Mouse (Mus musculus): ENCODE data around the gene Cntn4.

DNA sequence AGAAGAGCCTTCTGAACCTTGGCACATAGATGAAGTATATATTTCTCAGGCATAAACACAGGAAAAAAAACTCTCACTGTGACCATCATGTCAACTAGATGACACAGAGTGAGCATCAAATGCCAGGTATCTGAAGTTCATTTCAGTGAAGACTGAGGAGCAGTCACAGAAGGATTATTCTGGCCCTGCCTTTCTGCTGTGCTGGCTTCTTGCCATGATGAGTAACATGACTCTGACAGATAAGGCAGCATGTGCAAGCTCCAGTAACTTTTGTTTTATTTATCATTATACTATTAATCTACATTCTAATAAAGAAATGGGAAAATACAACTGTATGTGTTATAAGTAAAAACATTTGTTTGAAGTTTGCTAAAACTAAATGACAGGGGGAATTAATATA lies 529.9 kb downstream of the Cntn4 start:
- TF ChIP-seq CTCF (IDR thresholded peaks at IDR 0.05; ENCODE audit: control insufficient read depth, insufficient read depth, insufficient replicate concordance, low read depth, low read length) (no peak), POLR2A (IDR thresholded peaks at IDR 0.05; ENCODE audit: control insufficient read depth, low read depth, low read length) (no peak)
